Mouse (Mus musculus) thymus, postnatal 25 days (tissue): Measurements from ENCODE around the gene Hoxd11.

Experiments
- DNase-seq: peaks from one replicate; pipeline ENCODE4 v3.0.0; 2022

The Hoxd11 gene

DNA sequence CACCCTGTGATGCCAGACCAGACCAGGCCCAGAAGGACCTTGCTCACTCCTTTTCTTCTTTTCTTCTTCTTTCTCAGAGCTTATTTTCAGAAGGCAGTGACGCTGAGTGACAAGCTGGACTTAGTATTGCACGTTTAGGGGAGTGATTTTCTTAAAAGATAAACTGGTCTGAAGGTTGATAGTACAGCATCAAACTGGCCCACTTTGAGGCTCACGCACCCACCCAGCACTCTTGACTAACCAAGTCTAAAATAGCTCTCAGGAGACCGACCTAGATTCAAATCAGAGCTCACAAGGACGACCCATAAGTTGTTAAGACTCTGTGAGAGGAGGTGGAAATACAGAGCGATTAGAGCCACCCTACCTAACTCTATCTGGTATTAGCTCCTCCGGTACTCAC, 12.9 kb upstream of the Hoxd11 start:
- no peak for DNase-seq

DNA sequence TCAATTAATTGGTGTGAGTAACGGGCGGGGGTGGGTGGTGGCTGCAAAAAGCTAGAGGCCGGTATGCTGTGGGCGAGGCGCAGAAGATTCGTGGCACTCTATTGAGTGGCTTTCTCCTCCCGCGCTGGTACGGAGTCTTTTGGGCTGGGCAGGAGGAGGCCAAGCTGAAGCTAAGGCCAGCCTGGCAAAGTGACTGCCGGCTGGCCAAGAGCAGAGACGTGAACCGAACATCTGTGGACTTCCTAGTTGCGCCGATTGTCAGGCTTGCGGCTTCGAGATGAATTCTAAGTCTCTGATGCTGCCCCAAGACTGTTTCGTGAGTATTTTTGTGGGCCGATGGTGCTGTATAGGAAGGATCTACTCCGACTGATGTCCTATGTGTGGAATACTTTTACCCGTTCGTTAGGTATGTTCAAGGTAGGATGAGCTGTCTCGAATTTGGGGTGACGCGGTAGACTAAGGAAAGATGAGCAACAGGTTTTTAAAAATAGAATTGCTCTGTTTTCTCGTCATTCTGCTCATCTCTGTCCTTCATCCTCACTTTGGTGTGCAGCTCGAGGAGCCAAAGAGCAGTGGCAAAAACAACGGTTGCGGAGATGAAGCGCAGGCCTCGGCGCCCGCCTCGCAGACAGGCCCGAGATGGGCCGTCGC, 12.0 kb upstream of the Hoxd11 start:
- DNase-seq = no peak

DNA sequence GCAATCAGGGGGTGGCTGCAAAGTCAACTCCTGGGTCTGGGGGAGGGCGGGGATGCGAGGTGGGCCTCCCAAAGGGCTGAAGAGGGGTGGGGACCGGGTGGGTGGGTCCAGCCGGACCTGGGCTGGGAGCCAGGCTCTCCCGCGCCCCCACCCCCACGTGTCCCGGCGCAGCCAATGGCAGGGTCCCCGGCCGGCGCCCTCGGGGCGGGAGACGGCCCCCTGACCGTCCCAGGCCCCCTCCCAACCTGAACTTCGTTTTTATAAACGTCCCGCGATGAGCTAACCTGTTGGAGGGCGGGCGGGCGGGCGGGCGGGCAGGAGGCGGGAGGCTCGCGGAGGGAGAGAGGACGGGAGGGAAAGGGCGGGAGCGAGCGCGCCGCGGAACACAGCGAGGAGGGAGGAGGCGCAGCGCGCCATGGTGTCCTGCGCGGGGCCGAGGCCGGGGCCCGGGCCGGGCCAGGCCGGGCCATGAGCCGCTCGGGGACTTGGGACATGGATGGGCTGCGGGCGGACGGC, 11.5 kb upstream of the Hoxd11 start, which contains the start of gene Hoxd13:
TSS of gene Hoxd13 (plus strand) at position 469 of the 516 bp plus-strand sequence.
- DNase-seq = no peak

DNA sequence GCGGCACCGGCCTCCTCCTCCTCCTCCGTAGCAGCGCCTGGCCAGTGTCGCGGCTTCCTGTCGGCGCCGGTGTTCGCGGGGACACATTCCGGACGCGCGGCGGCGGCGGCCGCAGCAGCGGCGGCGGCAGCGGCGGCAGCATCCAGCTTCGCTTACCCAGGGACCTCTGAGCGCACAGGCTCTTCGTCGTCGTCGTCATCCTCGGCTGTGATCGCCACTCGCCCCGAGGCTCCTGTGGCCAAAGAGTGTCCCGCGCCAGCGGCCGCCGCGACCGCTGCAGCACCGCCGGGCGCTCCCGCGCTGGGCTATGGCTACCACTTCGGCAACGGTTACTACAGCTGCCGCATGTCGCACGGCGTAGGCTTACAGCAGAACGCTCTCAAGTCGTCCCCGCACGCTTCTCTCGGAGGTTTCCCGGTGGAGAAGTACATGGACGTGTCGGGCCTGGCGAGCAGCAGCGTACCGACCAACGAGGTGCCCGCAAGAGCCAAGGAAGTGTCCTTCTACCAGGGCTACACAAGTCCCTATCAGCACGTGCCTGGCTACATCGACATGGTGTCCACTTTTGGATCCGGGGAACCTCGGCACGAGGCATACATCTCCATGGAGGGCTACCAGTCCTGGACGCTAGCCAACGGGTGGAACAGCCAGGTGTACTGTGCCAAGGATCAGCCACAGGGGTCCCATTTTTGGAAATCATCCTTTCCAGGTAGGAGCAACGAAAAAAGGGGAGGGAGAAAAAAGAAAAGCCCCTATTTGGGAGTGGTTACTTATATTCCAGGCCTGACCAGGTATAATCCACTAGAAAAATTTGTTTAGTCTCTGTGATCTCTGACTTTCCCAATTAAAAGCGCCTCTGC, 10.8 kb upstream of the Hoxd11 start:
- DNase-seq = no peak

DNA sequence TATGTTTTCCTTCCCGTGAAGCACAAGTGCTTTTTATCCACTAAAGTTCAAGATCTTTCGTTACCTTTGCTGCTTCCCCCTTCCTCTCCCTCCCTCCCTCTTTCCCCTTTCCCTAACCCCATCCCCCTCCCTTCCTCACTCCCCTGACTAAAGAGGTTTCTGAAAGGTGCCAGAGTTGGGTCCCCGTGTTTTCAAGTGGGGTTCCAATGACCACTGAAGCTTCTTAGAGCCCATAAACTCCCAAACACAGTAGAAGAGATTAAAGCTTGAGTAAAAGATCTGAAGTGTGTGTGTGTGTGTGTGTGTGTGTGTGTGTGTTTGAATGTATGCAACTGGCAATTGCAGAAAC, 10.2 kb upstream of the Hoxd11 start:
- no peak for DNase-seq

DNA sequence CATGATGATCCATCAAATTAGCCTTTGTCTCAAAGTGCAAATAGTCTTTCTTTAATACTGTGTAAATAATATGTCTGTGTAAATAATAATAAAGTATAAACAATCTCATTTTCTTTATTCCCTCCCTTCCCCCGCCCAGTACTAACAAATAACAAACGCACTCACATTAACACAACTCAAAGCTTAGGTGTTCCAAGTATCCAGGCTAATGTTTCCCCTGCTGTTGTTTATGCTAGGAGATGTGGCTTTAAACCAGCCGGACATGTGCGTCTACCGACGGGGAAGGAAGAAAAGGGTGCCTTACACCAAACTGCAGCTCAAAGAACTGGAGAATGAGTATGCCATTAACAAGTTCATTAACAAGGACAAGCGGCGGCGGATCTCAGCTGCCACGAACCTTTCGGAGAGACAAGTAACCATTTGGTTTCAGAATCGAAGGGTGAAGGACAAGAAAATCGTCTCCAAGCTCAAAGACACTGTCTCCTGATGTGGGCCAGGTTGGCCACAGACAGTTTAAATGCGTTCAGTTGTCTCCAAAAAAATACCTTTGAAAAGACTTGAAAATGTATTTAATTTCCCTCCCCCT, 9.6 kb upstream of the Hoxd11 start:
- DNase-seq = no peak

DNA sequence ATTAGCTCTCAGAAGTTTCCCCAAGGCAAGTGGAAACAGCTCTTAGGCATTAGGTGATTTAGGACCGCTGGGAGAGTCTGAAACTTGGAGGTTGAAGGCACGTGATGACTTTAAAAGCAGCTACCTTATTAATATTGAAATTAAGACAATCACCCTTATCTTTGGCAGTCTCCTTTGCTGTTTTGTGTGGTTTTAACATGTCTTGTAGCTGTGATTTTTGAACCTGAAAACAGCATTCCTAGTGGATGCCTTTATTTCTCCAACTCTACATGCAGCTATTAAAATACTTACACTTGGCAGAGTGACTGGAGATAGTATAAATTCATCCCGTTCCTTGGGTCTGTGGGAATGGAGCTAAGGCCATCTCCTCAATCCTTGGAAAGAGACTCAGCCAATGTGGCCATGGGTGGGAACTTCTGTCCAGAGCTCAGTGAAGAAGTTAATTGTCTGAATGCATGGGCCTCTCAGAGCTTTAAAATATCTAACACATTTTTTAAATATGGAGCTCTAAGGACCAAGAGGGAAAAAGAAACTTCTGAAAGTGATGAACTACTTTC, 8.6 kb upstream of the Hoxd11 start:
- DNase-seq = no peak

DNA sequence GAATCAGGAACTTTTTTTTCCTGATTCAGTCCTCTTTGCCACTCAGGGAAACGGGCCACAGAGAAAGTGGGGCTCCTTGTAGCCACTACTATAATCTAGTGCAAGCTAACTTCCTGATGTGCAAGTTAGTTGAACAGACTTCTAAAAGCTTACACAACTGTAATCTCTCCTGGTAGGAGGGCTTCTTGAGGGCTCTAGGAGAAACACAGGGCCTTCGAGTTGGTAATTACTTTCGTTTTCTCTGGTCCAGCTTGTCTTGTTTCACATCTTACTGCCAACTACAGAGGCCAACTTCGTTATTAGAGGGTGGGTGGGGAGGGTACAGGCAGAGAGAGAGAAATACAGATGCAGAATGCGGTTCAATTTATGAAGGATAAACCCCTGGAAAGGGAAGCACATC, 7.5 kb upstream of the Hoxd11 start:
- DNase-seq = no peak

DNA sequence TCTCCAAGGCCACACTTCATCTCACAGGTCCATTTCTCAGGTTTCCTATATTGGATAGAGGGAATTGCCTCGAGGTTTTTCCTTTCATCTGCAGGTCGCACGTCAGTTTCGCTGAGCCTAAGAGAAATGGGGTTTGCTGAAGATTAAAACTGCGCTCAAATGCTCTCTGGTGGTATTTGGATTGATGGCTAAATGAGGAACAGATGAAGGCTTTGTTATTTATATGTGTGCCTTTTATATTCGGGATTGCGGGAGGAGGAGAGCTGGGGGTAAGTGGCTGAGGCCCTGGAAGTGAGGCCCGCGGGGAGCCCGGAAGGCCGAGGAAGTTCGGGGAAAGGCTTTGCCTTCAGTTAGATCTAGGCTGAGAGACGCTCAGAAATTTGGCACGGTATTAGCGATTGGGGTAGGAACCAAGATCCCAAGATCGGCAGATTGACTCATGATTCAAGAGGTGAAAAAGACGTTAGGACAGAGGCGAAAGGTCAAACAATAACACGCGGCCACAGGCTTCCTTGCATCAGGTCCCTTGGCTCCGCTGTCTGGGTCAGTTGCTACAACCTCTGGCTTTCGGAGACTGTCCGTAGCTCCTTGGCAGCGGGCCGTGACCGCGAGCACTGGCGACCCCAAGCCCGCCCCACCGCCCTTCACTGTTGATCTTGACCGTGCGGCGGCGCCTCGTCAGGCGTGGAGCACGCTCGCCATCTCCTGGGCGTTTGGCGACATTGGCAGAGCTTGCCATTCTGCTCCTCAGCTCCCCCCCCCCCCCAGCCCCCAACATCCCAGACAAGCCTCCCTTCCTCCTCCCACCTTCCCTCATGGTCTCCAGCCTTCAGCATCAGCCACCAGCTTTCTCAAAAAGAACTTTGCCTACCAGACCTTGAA, 6.6 kb upstream of the Hoxd11 start:
- DNase-seq = peak; percentile 40

DNA sequence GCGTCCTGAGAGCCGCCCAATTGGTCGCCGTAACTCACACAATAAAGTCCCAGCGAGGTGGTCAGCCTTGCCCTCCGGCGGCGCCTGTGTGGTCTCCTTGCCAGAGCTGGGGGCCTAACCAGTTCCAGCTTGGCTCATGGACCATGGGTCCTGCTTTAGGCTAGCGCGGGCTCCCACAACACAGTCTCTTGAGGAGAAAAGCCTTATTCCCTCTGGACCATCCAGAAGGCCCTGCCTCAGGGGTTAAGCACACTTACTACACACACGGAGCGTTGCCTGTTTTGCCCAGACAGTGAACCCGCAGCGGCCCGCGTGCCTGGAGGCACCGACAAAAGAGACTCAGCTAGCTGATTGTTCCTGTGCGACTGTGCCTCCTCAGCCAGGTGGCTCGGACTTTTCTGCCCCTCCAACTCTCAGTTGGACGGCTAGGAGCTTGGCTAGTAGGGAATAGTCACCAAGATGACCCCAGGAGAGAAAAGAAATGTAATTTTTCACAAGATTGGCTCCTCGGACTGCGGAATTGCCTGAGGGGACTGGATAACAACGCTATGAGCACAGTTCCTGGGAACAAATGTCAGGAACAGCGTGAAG, 5.4 kb upstream of the Hoxd11 start:
- no peak for DNase-seq

DNA sequence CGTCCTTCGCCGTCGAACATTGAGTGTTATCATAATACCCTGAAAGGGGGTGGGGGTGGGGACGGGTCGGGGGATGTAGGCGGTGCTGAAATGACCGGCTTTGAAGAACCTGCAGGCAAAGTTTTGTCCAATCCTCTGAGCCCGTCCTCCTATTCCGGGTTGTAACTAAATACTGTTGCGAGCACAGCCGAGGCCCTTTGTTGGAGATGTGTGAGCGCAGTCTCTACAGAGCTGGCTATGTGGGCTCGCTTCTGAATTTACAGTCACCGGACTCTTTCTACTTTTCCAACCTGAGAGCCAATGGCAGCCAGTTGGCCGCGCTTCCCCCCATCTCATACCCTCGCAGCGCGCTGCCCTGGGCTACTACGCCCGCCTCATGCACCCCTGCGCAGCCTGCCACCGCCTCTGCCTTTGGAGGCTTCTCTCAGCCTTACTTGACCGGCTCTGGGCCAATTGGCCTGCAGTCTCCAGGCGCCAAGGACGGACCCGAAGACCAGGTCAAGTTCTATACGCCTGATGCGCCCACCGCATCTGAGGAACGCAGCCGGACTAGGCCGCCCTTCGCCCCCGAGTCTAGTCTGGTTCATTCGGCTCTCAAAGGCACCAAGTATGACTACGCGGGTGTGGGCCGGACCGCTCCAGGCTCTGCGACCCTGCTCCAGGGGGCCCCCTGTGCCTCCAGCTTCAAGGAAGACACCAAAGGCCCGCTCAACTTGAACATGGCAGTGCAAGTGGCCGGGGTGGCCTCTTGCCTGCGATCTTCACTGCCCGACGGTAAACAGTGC, 4.3 kb upstream of the Hoxd11 start, which contains the start of gene Hoxd12:
TSS of gene Hoxd12 (plus strand) at position 133 of the 785 bp plus-strand sequence.
- DNase-seq = no peak

DNA sequence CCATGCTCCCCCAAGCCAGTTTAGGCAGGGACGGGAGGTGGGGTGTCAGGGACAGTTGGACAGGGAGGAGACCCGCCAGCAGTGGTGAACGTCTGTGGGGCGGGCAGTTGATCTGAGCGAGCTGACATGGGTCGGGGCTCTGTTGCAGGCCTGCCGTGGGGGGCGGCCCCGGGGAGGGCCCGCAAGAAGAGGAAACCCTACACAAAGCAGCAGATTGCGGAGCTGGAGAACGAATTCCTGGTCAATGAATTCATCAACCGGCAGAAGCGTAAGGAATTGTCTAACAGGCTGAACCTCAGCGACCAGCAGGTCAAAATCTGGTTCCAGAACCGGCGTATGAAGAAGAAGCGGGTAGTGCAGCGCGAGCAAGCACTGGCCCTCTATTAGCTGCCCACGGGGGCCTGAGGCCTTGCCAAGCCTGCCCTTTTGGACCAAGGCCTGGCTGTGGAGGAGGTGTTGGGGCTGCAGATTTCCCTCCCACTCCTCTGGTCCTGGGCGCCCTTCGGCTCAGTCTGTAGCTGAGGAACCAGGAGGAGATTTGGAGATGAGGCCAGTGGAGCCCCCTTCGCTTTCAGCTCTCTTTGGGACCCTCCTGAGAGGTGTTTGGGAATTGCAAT, 3.6 kb upstream of the Hoxd11 start:
- DNase-seq = no peak

DNA sequence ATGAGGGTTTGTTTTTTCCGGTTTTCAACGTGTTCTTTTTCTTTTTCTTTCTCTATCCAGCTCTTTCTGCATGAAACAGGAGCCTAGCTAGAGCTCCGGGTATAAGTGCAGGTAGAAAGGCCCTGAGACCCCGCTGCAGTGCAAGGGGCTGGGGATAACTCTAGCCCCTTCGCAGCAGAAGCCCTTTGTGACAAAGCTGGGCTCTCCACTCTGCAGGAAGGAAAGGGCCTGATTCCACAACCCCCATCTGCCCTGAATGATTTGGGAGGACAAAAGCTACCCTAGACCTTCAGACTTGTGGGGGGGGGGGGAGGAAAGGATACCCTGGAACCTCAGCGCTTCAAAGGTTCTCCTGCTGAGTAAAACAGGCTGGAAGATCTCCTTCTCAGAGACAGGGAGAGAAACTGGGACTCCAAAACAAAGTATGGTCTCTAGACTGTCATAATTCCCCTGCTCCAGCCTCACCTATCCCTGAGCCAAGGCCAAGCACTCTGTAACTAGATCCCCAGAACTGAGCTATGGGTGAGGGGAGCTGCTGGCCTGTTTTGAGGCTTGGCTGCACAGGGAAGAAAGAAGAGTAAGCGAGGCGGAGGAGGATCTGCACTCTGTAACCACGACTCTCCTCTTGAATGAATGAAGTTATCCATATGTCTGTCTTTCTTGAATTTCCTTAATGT, 2.8 kb upstream of the Hoxd11 start:
- no peak for DNase-seq

DNA sequence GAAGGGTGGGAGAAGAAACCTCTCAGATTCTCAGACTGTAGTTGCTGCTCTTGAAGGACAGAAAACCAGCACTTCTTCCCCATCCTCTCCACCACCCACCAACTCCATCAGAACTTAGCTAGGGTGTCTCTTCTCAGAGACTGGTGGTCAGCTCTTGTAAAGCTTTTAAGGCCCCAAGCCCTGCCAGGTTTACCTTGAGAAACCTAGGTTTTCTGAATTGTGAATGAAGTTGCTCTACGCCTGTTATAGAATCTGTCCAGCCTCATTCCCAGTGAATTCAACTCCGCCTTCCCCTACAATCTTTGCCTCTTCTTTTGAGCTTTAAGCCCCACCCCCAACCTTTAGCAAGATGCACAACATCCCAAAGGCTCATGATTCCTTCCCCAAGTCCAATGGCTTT, 2.3 kb upstream of the Hoxd11 start:
- DNase-seq = no peak

DNA sequence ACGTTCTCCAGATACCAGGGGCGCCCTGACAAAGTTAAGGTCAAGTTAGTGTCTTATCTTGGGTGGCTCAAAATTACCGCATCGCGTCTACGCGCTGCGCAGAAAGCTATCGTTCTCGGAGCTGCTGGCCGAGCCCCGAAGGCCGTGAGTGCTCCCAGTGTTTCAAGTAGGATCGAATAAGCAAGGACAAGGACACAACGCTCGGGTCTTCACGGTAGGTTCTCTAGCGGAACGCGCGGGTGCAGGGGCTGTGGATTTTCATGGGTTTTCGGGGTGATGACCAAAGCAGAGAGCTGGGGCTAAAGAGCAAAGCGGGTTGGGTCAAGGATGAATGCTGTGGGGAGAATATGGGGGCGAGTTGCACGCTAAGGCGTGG, 227 bp downstream of the Hoxd11 start:
- no peak for DNase-seq

DNA sequence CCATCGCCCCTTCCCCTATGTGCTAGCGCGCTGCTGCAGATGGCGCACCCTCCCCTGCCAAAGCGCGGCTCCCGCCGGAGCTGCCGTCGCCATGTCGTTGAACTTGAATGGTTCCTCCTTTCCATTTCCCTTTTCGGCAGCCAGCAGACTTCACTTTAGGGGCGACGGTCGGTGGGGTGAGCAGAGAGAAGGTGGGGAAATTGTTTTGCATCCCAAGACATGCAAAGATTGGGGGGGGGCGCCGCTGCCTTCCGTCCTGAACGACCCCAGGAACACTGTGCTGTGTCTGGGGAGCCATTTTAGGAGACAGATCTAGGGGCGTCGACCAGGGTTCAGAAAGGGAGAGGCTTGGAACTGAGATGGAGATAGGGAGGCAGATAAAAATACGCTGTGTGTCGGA, 623 bp downstream of the Hoxd11 start:
- no peak for DNase-seq

DNA sequence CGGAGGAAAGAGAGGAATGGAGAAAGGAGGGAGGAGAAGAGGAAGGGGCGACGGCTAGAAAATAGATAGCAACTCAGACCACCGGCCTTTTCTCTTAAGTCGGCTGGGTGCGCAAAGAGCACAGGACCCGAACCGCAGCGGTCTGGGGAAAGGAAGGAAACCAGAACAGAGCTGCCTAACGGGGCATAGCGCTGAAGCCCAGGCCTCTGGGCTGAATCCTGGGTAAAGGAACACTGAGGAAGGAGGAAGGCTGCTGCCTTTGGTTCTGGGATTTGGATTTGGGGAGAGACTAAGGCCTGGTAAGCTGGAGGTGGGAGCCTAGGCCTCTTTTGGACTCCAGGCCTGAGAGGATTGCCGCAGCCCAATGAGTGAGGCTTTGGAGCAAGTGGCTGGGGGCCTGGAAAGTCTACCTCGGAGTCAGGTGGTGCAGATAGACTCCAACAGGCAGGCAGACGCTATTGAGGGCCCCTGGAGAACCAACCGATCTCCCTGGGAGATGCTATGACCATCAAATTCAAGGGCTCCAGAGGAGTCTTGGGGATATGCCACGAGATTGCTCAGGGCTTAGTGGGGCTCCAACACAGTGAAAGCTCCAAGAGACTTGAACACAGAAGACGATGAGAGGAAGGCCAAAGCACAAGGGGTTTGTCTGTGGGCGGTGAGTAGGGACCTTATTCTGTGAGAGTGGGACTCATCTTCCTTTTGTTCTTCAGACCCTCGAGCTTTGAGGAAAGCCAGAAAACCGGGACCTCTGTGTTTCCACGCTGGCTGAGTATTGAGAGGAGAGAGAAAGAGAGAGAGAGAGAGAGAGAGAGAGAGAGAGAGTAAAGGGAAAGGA, 1.4 kb downstream of the Hoxd11 start:
- no peak for DNase-seq

DNA sequence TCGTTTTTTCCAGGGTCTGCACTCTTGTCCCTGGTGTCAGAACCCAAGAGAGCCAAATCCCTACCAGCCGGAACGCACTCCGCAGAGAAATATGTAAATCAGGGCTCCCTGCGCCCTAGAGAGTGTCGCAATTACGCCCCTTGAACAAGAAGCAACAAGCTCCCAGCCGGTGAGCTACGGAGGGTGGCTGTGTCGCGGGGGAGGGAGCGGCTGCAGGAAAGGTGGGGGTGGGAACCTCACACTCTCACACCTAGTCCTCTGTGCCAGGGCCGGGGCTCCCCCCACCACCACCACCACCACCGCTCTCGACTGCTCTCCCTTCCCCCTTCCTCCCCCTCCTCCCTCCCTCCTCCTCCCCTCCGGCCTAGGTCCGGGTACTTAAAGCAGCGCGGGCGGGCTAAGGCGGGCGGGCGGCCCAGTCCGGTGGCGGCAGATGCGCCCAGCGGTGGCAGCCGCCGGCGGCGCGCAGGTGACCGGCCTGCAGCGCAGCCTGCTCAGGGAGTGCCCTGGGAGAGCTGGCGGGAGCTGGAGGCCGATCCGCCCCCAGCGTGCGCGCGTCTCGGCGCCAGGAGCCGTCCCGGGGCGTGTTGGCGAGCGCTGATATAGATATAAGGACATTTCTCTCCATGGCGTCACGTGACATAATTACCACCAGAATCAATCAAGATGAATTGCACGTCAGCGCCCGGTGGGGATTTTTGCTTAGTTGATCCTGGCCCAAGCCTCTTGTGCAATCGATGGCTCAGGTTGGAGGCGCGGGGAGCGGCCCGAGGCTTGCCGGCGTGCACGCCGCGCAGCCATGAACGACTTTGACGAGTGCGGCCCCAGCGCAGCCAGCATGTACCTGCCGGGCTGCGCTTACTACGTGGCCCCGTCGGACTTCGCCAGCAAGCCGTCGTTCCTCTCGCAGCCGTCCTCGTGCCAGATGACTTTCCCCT, 2.5 kb downstream of the Hoxd11 start:
- no peak for DNase-seq
